Mouse (Mus musculus): ENCODE results near the gene Smagp.

The Smagp gene

GRCm38 (mm10) chr15:100588297-100588696 lies 48.4 kb downstream of the Smagp start:
- DNase-seq, result no peak

- DNase-seq, result no peak
Observed at GRCm38 (mm10) chr15:100587166-100587565, 49.6 kb downstream of the Smagp start.

GRCm38 (mm10) chr15:100585931-100586330 lies 50.8 kb downstream of the Smagp start:
- no peak for DNase-seq

- no peak for DNase-seq
Observed at GRCm38 (mm10) chr15:100580108-100580507, 56.6 kb downstream of the Smagp start.

DNA sequence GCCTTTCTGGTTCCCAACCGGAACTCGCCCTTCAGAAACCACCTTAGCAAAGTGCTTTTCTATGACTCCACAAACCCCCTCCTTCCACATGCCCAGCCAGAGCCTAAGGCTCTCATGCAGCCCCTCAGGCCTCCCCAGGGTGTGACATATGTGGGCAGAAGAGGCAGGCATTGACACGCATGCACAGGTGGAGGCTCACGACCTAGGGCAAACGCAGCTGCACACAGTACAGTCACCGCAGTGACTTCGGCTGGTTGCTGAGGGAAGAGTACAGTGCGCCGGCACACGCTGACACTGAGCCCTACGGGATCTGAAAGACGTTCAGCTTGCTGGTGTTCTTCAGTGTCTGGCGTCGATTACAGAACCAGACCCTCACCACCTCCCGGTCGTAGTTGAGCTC lies 58.8 kb downstream of the Smagp start:
- DNase-seq, result no peak

DNA sequence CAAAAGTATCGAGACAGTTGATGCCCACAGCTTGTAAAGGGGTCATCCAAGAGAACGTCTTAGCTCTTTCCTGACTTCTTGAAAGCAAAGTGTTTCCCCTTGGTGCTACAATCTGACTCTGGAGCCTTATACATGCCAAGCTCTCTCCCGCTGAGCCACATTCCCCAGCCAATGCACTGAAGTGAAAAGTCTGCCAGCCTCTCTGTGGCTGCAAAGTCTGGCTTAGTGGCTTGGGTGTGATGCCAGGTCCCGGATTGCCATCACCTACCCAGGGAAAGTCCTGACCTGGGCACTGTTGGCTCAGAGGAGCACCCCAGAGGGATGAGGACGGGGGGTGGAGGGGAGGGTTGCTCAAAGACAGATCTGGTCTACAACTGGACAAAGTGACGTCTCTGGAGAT lies 59.9 kb downstream of the Smagp start:
- DNase-seq, result peak; percentile 49 to 58

GRCm38 (mm10) chr15:100576392-100576791 lies 60.3 kb downstream of the Smagp start:
- no peak for DNase-seq

GRCm38 (mm10) chr15:100575366-100575765 lies 61.4 kb downstream of the Smagp start:
- no peak for DNase-seq

DNA sequence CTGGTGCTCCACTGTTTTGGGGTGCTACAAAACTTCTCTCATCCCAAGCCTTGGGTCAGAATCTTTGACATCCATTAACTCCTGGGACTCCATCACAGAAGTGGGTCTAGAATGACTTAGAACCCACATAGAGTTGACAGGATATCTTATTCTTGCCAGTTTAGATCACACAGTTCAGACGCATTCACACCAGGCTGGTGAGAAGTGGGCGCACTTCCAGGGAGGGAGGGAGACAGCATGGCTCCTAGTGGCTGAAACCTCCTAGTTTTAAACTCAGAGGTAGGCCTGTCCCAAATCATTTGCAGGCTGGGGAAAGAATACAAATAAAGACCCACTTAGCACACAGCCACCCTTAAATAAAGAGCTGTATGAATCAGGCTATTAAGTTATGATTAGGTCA lies 62.4 kb downstream of the Smagp start:
- DNase-seq, result peak; percentile 68 to 74

DNA sequence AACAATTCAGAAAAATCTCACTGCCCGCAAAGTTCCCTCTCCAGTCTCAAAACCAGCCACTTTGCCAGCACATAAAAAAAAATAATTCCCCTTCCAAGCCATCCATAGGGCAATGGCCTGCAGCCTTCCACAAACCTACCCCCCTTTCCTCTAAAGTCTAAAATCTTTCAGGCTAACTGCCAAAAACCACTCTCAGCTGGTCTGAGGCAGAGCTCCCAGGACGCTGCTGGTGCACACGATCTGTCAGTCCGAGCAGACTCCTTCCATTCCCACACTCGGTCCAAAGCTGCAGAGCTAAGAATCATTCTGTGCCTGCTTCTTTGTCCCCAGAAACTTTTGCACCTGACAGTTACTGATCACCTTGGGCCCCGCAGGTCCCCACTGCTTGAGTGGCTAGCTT lies 62.8 kb downstream of the Smagp start:
- DNase-seq, result peak; percentile 22 to 40
